7 mouse cellular contexts compared by ENCODE assay signal in the genomic region with DNA sequence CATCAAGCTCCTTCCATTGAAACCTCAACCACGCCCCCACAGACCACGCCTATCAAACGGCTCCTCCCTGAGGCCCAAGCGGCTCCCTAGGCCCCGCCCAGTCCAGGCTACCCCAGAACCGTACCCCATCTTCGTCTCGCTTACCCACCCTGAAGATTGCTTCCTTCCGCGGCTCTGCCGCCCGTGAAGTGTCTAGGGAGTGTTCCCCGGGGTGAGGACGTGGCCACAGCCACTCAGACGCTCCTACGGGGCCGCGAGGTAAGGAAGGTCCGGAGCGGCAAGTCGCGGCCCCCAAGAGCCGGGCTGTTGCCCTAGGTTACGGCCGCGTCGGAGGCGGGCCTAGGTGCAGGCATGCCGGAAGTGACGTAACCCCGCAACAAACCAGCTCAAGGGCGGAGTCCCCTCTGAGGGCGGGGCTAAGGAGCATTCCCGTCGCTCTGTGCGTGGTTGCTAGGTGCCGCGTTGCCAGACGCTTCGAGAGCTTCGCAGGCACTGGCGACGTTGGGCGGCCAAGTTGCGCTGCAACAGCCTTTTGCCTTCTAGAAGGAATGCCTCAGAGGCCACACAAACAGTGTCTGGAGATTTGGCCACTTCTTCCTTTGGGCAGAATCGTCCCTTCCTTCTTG. TPM values are rescaled to one million over a fixed set of nuclear protein-coding genes. Genes with fewer than 3 reads are reported as not detected.
DNase-seq lines count a peak whose midpoint lies in the region; ATAC-seq and TF ChIP-seq lines count a peak whose summit lies in the region.

A gene (minus strand): TSS at position 329 of the 626 bp plus-strand sequence.

- WGBS in embryonic facial prominence, embryonic 10.5 days: under 1% methylated on average over 46 of the region's 46 CpGs
- WGBS in intestine, postnatal 0 days: under 1% methylated on average over 46 of the region's 46 CpGs
- under 1% methylated on average over 46 of the region's 46 CpGs for WGBS in midbrain, embryonic 12.5 days
- WGBS in small intestine, adult 2 months: under 1% methylated on average over 46 of the region's 46 CpGs

- peak within 1 kb of the TSS; percentile 83 for H3K4me2 ChIP-seq in intestine, postnatal 0 days (replicated peaks; ENCODE audit: low read depth)
- peak within 1 kb of the TSS; percentile 60 for H3K4me2 ChIP-seq in midbrain, embryonic 12.5 days (replicated peaks)

- peak within 1 kb of the TSS; percentile 82 for H3K4me3 ChIP-seq in embryonic facial prominence, embryonic 10.5 days
- peak within 1 kb of the TSS; percentile 77 for H3K4me3 ChIP-seq in intestine, postnatal 0 days (ENCODE audit: low read depth, low read length)
- H3K4me3 ChIP-seq in midbrain, embryonic 12.5 days: peak within 1 kb of the TSS; percentile 85
- H3K4me3 ChIP-seq in small intestine, adult 2 months (ENCODE audit: low read depth, low read length): peak within 1 kb of the TSS; percentile 73

- no peaks in the 10 kb centered on the region for H3K27me3 ChIP-seq in embryonic facial prominence, embryonic 10.5 days (replicated peaks; ENCODE audit: low read depth, poor library complexity, severe bottlenecking)
- no peaks in the 10 kb centered on the region for H3K27me3 ChIP-seq in intestine, postnatal 0 days (replicated peaks; ENCODE audit: control insufficient read depth, insufficient read depth, low read length)
- no peaks in the 10 kb centered on the region for H3K27me3 ChIP-seq in midbrain, embryonic 12.5 days
- no peaks in the 10 kb centered on the region for H3K27me3 ChIP-seq in small intestine, adult 2 months (ENCODE audit: control insufficient read depth, insufficient read depth, low read length)

- peak; percentile 99 for ATAC-seq in intestine, postnatal 0 days
- ATAC-seq in midbrain, embryonic 12.5 days (ENCODE audit: low FRiP score, low read depth): peak; percentile 99

- H3K9ac ChIP-seq in intestine, postnatal 0 days (ENCODE audit: low read depth, low read length): peak within 1 kb of the TSS; percentile 46
- H3K9ac ChIP-seq in midbrain, embryonic 12.5 days (replicated peaks): peak within 1 kb of the TSS; percentile 59

- DNase-seq in adrenal gland, postnatal 10 days: peak; percentile 99
- peak; percentile 98 for DNase-seq in embryonic facial prominence, embryonic 10.5 days (ENCODE audit: low spot score)
- peak; percentile 78 for DNase-seq in gonadal fat pad, adult 2 months (ENCODE audit: low read depth)
- peak; percentile 99 for DNase-seq in left cerebral cortex, postnatal 4 days

- peak; percentile 62 for TF ChIP-seq CTCF in intestine, postnatal 0 days (IDR thresholded peaks at IDR 0.05; ENCODE audit: low read depth)
- TF ChIP-seq CTCF in small intestine, adult 2 months (IDR thresholded peaks at IDR 0.05; ENCODE audit: extremely low read depth, insufficient read length, insufficient replicate concordance, low read depth, low read length): no peak

- H3K4me1 ChIP-seq in embryonic facial prominence, embryonic 10.5 days: peaks cover 26% of the 10 kb centered on the region
- H3K4me1 ChIP-seq in intestine, postnatal 0 days (replicated peaks; ENCODE audit: control insufficient read depth, insufficient read depth, low read length): peaks cover 5% of the 10 kb centered on the region; the same call in 1 of the 2 replicates
- H3K4me1 ChIP-seq in midbrain, embryonic 12.5 days: peaks cover 5% of the 10 kb centered on the region; the same call in 1 of the 2 replicates
- H3K4me1 ChIP-seq in small intestine, adult 2 months (ENCODE audit: control insufficient read depth, insufficient read depth, insufficient read length, low read length): peaks cover 2% of the 10 kb centered on the region; the same call in 1 of the 2 replicates

- peak within 1 kb of the TSS; percentile 72 for H3K27ac ChIP-seq in embryonic facial prominence, embryonic 10.5 days (replicated peaks)
- H3K27ac ChIP-seq in intestine, postnatal 0 days (ENCODE audit: low read depth, low read length): no peak within 1 kb of the TSS
- H3K27ac ChIP-seq in midbrain, embryonic 12.5 days (replicated peaks): peak within 1 kb of the TSS; percentile 36; the same call in 1 of the 2 replicates
- no peak within 1 kb of the TSS for H3K27ac ChIP-seq in small intestine, adult 2 months (ENCODE audit: insufficient read depth, low read depth, low read length)

- TF ChIP-seq POLR2A in small intestine, adult 2 months (IDR thresholded peaks at IDR 0.05; ENCODE audit: low read depth, low read length): no peak

- intact Hi-C loops in left cerebral cortex, postnatal 4 days (cut with DNase I): no loop called here

- peaks cover 27% of the 10 kb centered on the region for H3K36me3 ChIP-seq in embryonic facial prominence, embryonic 10.5 days (replicated peaks)
- peaks cover 13% of the 10 kb centered on the region for H3K36me3 ChIP-seq in intestine, postnatal 0 days (ENCODE audit: control insufficient read depth, insufficient read depth)
- peaks cover 5% of the 10 kb centered on the region; the same call in 1 of the 2 replicates for H3K36me3 ChIP-seq in midbrain, embryonic 12.5 days
- peaks cover 2% of the 10 kb centered on the region; the same call in 1 of the 2 replicates for H3K36me3 ChIP-seq in small intestine, adult 2 months (ENCODE audit: control insufficient read depth, insufficient read depth, low read length)

- no peaks in the 10 kb centered on the region for H3K9me3 ChIP-seq in embryonic facial prominence, embryonic 10.5 days
- H3K9me3 ChIP-seq in intestine, postnatal 0 days (ENCODE audit: control insufficient read depth): no peaks in the 10 kb centered on the region
- H3K9me3 ChIP-seq in midbrain, embryonic 12.5 days: no peaks in the 10 kb centered on the region

RNA-seq across cellular contexts. Expression of the gene that starts here (rescaled TPM):
- total RNA-seq in adrenal gland, postnatal 10 days (2021): 1 to 10 TPM in 1 of 2 experiments, under 1 TPM in 1; 0.99 to 1.2 TPM
- 2.0 and 2.4 TPM in 2 replicates for polyA plus RNA-seq in embryonic facial prominence, embryonic 10.5 days (2016; fragmentation: Nextera tagmentation; extraction: Ambion mirVana)
- polyA plus RNA-seq in gonadal fat pad, adult 2 months (2012; rRNA removed): 2.0 and 2.2 TPM in 2 replicates
- 0.34 and 0.46 TPM in 2 replicates for polyA plus RNA-seq in intestine, postnatal 0 days (2015; fragmentation: Nextera tagmentation; extraction: Ambion mirVana)
- 10 to 100 TPM; 11.9 to 13.3 TPM for total RNA-seq in left cerebral cortex, postnatal 4 days (2021)
- 4.3 and 5.2 TPM in 2 replicates for polyA plus RNA-seq in midbrain, embryonic 12.5 days (2016; fragmentation: Nextera tagmentation; extraction: Ambion mirVana)
- polyA plus RNA-seq in small intestine, adult 2 months (2012; rRNA removed): 0.08 and 0.16 TPM in 2 replicates

Comparison
In these comparisons a context has a peak if more than half of its experiments do, and no peak if none do; other contexts are left out.
1. RNA of the gene that starts here (total RNA-seq): 11.9 to 13.3 TPM in left cerebral cortex, postnatal 4 days; 0.99 to 1.2 TPM in adrenal gland, postnatal 10 days; every median in the first group is over 4 times any median in the second.
2. Peak in ATAC-seq, H3K4me3 ChIP-seq, H3K9ac ChIP-seq and H3K4me2 ChIP-seq in intestine, postnatal 0 days; RNA of the gene not detected or under 1 TPM.
3. H3K27ac ChIP-seq: peak in embryonic facial prominence, embryonic 10.5 days (single experiment) and midbrain, embryonic 12.5 days (single experiment); none in intestine, postnatal 0 days (single experiment) and small intestine, adult 2 months (single experiment).
4. Peak in every context shown above with its lines, with median percentiles within 50 percentile points of each other: DNase-seq and H3K4me3 ChIP-seq.